Mouse (Mus musculus) bone marrow, adult 2 months (tissue): Measurements from ENCODE around the gene Rgs6.

Source experiments
- CTCF ChIP-seq: fragments of 200-500 bp; IDR thresholded peaks from 2 replicates; pipeline ENCODE4 v1.5.1; 2011; ENCODE audit warnings: low read length, control low read depth; ENCODE audit not compliant: control insufficient read depth, insufficient read depth
- POLR2A ChIP-seq: fragments of 200-500 bp; IDR thresholded peaks from 2 replicates; pipeline ENCODE4 v1.6.1; 2011; ENCODE audit warnings: low read depth, mild to moderate bottlenecking, control low read depth, low read length, borderline replicate concordance; ENCODE audit not compliant: control insufficient read depth

GRCm38 (mm10) chr12:82810631-82811030, 222.5 kb downstream of the Rgs6 start:
- TF ChIP-seq POLR2A (no peak), CTCF (no peak)
